Mouse (Mus musculus) gastrocnemius, adult 8-10 months (tissue): ENCODE results near the gene Lsm2. TPM values are rescaled to one million over a fixed set of nuclear protein-coding genes. Genes with fewer than 3 reads are reported as not detected.
"Not testable (repeated sequence)": the region's sequence is repeated elsewhere in the genome, so short reads cannot be mapped to it uniquely, and the experiment has no call there.

Experiments used
- DNase-seq, 2 experiments: peaks; one replicate each; pipeline ENCODE4 v3.0.0; 2022; ENCODE audit warnings: low spot score in 2 of 2
- total RNA-seq, 4 experiments: library from RNA; stranded (reverse); gene quantifications; 2 replicates each; pipeline ENCODE4 v1.2.4; 2022

The Lsm2 gene
- 10 to 100 TPM; 11.7 to 15.7 (median 13.0) TPM for total RNA-seq

DNA sequence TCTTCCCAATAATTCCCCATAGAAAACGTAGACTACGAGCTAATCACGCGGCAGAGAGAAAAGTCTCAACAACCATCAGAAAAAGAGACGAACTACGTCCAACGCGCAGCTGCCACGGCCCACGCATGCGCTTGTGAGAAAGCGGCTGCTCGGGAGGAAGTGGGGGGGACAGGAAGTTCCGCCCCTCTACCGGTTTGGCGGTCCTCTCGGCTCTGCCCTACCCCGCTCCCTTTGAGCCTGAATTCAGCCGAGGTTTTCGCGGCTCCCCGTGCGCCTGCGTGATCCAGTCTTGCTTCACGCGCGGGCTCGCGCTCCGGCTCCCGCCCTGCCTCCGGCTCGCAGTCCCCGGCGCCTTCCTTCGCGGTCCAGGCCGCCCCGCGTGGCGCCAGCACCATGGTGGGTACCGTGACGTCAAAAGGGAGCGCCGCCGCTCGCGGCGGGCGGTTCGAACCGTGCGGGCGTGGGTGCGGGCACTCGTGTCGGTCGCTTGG lies at the start of gene Lsm2:
Lsm2 (plus strand) TSS at position 173 of the 491 bp plus-strand sequence.
- DNase-seq, result peak; percentile 81 to 86

DNA sequence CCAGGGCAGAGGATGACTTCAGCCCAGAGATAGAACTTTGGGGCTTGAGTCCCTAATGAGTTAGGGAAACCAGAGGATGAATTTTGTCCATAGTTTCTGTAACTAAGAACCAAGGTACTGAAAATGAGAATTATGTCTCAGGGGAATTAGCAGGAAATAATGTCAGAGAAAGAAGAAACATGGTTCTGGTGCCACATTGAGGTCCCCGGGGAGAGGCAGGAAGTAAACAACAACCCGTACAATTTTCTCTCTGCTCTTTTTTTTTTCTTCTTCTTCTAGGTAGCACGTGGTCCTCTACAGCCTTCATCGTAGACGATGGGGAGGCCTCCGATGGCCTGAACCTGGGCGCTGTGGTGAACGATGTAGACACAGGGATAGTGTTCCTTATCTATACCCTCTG lies 49.4 kb upstream of the Lsm2 start:
- no peak for DNase-seq

DNA sequence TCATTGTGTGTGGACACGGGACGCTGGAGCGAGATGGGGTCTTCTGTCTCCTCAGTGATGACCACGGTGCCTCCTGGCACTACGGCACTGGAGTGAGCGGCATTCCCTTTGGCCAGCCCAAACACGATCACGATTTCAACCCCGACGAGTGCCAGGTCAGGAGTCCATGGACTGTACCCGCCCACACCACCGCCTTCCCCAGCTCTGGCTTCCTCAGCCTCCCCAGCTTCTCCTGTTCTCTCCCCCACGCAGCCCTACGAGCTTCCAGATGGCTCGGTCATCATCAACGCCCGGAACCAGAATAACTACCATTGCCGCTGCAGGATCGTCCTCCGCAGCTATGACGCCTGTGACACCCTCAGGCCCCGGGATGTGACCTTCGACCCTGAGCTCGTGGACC lies 47.6 kb upstream of the Lsm2 start:
- no peak for DNase-seq

DNA sequence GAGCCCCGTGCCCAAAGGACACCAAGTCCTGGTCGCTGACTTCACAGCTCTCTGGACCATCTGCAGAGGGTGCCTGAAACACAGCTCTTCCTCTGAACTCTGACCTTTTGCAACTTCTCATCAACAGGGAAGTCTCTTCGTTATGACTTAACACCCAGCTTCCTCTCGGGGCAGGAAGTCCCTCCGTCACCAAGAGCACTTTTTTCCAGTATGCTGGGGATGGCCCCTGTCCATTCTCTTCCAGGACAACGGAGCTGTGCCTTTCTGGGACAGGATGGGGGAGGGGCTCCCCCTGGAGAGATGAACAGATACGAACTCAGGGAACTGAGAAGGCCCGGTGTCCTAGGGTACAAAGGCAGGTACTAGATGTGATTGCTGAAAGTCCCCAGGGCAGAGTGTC lies 46.8 kb upstream of the Lsm2 start:
- DNase-seq, result no peak

DNA sequence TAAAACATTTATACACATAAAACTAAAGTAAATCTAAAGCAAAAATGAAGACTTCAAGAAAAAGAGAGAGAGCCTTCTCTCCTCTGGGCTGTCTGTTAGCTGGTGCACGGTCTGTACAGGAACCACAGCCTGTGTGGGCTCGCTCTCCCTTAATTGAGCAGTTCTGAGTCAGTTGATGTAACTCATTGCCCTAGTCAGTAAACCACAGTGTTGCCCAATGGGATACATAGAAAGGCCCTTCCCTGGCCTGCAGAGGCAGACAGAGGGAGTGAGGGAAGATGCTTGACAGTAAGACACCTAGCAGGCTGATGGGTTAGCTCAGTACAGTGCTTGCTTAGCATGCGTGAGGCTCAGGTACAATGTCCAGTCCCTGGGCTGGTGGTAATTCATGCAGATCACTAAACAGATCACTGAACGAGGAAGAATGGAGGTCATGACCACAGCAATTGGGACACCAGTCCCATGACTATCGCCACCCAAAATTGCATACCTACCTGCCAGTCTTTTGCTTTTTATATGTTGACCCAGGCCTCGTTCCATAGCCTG lies 43.6 kb upstream of the Lsm2 start:
- DNase-seq, result no peak

DNA sequence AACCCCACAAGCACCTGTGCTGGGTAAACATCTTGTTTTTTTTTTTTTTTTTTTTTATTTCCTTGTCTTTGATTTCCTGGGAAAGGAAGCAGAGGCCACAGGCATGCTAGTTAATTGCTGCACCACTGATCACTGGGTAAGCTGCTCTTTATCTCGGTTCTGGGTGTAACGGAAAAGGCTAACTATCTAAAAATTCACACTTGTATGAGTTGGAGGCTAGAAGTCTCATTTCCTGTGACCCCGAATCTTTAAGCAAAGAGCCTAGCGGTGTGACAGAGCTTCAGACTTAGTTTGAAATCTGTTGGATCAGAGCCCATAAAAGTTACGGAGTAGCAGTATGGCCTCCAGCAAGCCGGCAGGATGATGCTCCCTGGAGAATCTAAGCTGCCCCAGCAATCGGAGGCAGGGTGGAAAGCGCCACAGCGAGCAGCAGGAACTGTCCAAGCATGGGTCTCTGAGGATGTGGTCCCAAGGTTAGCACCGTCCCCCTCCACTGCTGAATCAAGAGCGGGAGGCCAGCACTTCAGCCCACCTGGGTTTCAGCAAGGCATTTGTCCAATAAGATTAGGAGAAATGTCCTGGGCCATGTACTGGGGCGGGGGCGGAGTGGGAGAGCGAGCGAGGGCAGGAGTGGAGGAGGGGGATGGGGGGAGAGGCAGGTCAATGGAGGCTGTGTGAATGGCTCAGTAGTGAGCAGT lies 40.2 kb upstream of the Lsm2 start:
- no peak for DNase-seq

DNA sequence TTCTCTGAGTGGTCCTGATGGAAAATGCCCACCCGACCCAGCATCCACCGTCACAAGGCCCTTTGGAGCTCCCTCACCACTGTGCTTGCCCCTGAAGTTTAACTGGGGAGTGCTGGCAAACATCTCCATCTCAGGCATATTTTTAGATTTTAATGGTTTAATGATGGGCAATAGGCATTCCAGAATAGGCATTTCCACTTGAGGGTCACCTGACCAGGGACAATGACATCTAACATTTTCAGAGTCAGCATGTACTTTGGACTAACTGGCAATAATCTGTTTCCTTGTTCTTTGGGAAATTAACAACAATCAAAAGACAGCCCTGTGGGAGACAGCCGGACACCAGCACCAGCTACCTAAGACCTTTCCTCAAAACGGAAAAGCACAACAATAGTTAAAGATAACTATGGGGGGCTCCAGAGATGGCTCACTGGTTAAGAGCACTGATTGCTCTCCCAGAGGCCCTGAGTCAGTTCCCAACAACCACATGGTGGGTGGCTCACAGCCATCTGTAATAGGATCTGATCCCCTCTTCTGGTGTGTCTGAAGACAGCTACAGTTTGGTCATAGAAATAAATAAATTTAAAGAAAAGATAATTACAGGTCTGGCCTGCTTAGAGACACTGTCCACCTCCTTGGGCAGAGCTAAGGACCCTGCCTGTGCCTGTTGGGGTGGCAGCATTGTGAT lies 38.4 kb upstream of the Lsm2 start:
- no peak for DNase-seq

DNA sequence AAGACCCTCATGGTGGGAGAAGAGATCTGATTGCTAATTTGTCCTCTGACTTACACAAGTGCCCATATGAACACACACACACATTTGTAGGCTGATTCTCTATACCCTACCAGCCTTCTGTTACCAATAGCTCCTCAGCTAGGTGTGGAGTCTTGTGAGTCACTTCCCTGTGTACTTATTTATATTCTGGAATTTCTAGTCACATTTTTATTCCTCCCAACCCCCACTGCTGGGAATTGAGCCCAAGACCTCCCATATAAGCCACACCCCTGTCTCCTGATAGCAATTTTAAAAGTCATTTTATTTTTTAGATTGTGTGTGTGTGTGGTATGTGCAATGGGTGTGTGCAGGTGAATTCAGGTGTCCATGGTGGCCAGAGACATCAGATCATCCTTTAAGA lies 37.3 kb upstream of the Lsm2 start:
- DNase-seq, result no peak

DNA sequence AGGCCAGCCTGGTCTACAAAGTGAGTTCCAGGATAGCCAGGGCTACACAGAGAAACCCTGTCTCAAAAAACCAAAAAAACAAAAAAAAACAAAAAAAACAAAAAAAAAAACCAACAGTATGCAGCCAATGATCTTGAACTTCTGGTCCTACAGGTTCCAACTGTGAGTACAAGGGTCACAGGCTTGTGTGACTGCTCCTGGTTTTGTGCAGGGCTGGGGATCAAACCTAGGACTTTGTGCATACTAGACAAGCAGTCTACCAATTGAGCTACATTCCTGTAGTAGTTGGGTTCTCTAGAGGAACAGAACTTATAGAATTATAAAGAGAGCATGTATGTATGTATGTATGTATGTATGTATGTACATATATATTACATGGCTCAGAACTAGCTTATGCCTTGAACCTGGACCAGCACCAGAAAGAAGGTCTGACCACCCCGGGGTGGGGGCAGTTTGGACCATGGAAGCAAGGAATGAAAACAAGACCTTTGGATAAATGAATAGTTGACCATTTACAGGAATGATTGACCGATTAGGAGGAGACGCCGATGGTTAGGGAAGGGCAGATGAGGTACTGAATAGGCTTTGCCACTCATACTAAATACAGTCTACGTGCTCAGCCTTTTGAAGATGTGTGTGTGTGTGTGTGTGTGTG lies 35.0 kb upstream of the Lsm2 start:
- no peak for DNase-seq

DNA sequence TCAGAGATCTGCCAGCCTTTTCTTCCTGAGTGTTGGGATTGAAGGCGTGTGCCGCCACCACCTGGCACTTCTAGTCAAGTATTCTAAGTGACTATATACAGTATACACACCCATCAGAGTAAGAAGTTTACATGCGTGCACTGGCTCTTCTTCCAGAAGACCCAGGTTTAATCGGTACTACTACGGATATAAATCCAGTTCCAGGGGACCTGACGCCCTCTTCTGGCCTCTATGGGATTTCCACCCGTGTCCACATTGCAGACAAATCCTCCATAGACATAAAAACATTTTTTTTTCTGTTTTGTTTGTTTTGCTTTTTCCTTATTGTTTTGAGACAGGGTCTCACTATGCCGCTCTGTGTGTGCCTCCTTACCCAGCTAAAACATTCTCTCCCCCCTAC lies 34.1 kb upstream of the Lsm2 start:
- no peak for DNase-seq

DNA sequence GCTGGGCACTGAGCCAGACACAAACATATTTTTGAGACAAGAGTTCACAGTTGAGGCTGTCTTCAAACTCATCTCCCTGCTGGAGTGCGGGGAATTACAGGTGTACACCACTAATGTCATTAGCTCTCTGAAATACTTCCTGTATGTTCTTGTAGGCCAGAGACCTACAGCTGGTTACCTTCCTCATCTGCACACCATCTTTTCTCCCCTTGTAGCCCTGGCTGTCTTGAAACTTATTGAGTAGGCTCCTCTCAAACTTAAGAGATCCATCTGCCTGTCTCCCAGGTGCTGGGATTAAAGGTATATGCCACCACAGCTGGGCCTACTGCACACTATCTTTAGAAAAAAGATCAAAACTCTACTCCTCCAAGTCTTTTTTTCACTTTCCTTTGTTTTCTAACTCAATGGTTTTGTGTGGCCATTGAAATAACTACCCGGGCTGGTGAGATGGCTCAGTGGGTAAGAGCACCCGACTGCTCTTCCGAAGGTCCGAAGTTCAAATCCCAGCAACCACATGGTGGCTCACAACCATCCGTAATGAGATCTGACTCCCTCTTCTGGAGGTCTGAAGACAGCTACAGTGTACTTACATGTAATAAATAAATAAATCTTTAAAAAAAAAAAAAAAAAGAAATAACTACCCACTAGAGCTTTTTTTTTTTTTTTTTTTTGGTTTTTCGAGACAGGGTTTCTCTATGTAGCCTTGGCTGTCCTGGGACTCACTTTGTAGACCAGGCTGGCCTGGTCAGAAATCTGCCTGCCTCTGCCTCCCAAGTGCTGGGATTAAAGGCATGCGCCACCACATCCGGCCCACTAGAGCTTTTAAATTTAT lies 32.7 kb upstream of the Lsm2 start:
- DNase-seq, result not testable (repeated sequence)

DNA sequence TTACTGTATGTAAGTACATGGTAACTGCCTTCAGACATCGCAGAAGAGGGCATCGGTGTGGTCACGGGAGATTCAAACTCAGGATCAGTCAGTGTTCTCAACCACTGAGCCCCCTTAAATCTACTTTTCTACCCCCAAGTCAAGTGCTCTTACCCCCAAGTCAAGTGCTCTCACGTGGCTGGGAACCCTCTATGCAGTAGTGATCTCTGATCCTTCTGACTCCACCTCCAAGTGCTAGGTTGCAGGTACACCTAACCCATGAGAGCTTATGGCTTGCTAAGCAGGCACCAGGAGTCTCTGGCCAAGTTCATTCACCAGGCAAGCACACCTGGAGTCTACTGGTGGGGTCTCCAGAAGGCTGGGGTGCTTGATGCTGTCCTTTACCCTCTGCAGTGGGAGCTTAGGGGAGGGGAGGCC lies 32.1 kb upstream of the Lsm2 start:
- DNase-seq, result no peak

DNA sequence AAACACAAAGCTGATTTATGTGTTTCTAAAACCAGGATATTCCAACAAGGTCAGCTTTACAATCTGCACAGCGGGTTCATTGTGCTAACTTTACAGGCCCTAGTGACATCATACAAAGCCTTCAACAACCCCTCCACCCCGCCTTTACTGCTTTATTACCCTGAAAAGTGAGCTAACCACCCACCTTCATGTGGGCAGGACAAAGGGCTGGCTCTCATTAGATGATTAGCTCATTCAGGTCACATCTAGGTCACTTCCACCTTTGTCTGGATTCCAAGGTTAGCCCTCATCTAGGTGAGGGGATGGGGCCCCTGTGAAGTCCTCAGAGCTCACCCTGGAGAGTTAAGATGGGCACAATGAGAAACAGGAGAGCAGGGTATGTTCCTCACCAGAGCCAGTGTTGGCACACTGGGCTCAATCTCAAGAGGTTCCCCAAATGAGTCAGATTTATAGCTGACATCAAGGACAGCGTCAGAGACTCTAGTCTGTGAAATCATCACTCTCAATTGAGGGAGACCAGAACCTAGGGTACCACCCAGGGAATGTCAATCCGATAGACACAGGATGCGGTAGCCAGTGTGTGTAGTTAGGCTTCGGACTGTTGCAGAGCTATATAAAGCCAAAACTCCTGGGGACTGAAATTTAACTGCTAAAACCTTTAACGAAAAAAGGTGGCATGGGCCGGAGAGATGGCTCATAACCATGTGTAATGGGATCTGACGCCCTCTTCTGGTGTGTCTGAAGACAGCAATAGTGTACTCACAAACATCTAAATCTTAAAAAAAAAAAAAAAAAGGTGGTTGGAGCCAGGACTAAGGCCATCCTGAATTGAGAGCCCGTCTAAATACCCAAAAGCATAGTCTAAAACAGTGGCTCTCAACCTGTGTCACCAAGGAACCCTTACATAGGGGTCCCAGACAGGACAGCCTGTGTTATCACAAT lies 30.9 kb upstream of the Lsm2 start:
- no peak for DNase-seq

DNA sequence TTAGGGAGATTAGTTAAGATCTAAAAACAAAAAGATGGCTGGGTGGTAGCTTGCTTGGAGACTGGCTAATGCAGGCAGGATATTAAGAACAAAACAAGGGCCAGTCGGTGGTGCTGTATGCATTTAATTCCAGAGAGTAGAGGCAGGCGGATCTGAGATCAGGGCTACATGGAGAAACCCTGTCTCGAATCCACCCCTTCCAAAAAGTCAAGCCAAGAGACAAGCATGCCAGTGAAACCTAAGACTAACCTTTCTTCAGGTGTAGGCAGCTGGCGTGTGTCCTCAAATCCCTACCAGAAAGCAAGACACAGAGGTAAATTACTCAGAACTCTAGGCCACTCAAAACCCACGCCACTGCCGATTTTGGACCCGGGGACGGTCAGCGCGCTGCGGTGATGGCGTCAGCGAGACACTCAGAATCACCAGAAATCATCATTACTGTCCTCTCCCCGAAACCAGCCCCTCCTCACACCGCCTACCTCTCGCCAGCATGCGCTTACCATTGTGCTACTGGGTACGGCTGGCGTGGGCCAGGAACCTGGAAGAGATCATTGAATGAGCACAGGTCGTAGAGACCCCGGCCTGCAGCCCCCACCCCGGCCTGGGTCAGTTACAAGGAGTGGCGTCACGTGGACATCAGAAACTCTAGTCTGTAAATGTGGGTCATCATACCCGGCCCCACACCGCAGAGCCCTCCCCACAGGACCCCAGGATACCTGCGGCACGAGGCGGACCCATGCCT lies 29.9 kb upstream of the Lsm2 start:
- DNase-seq, result no peak

DNA sequence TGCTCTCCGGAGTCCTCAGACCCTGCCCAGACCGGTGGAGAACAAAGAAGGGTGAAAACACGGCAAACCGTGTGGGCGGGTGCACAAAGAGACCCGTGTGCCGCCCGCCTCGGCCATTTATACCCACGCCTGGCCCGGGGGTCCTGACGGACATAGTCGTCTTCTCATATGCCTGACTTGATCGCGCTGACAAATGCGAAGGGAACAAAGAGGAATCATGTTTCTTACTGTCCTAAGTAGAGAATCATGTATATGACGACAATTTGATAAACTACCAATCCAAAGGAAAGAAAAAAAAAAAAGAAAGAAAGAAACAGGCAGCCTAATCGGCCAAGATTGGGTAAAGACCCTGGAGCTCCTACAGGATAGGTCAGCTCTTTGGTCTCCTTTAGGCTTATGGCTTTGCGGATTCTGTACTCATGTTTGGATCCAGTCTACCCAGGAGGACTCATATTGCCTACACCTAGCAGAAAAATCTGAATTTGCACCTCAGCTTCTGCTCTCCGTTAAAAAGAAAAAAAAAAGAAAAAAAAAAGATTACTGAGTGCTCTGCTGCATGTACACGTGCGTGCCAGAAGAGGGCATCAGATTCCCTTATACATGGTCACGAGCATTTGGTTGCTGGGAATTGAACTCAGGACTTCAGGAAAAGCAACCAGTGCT lies 29.2 kb upstream of the Lsm2 start:
- DNase-seq, result peak; percentile 62 to 64

DNA sequence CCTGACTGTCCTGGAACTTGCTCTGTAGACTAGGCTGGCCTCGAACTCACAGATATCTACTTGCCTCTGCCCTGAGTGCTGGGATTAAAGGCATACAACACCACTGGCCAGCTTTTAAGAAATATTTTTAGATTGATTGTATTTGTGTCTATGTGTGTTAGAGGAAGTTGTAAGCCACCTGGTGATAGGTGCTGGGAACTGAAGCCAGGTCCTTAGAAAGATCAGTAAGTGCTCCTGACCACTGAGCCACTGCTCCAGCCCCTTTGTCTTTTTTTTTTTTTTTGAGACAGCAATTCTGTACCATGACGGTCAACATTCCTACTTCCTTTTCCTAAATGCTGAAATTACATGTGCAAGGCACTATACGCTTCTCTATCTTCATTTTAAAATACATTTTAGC lies 28.4 kb upstream of the Lsm2 start:
- DNase-seq, result no peak

DNA sequence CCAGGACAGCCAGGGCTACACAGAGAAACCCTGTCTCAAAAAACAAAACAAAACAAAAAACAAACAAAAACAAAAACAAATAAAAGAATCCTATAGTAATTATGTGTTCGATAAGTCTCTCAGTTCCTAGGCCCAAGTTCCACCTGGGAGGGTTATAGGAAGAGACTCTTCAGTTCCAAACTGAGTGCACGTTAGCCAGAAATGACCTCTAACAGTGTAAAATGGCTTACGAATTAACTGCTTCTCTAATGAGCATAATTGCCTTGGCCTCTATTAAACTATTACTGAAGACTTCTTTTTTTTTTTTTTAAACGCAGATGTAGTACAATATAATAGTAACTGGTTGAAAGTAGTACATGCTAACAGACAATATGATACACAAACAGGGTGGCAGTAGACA lies 27.8 kb upstream of the Lsm2 start:
- DNase-seq, result no peak

DNA sequence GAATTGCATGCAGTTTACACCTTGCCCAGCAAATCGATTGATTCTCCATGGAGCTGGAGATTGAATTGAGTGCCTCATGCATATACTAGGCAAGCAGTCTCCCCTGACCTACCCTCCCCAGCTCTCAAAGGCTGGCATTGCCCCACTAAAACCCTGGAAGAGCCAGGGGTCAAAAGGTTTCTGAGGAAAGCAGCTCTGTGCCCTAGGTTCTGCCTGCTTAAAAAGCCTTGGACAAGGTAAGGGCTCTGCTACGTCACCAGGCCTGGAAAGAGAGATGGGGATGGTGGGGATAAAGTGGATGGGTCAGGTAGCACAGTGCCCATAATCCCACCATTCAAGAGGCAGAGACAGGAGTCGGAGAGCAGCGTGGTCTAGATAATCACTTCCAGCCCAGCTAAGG lies 26.8 kb upstream of the Lsm2 start:
- DNase-seq, result no peak

DNA sequence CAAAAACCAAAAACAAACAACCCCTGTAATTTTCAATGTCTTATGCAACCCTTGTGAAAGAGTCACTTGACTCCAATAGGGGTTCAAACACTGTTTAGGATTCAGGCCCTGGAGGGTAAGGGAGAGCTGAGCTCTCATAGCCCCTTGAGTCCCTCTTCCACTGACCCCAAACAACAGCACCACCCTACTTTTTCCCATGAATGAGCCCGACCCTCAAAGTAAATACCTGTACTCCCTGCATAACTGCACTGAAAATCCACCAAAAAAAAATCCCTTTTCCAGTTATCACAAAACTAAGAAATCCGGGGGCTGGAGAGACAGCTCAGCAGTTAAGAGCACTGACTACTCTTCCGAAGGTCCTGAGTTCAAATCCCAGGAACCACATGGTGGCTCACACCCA lies 25.8 kb upstream of the Lsm2 start:
- DNase-seq, result no peak
